Mouse (Mus musculus) forebrain, embryonic 14.5 days (tissue): ENCODE measurements around the gene Cpne4. TPM values are rescaled to one million over a fixed set of nuclear protein-coding genes. Genes with fewer than 3 reads are reported as not detected.

Experiments
- ATAC-seq: fragments of 200-750 bp; cut with Nextera tagmentation; 2 replicates; pipeline ENCODE4 v1.8.0; 2017; ENCODE audit warnings: mild to moderate bottlenecking, moderate library complexity
- DNase-seq: peaks from one replicate; pipeline ENCODE4 v3.0.0-alpha.2; 2015; ENCODE audit warnings: low spot score
- H3K27ac ChIP-seq: fragments of 300-500 bp; sonication (generic); 2 replicates; pipeline ENCODE4 v1.5.1; 2014; ENCODE audit warnings: low read depth, mild to moderate bottlenecking, control low read depth, low read length, moderate library complexity
- H3K27me3 ChIP-seq: fragments of 300-500 bp; sonication (generic); replicated peaks from 2 replicates; pipeline ENCODE4 v1.6.1; 2014; ENCODE audit warnings: low read length, control low read depth, mixed read lengths; ENCODE audit not compliant: control insufficient read depth, insufficient read depth
- H3K36me3 ChIP-seq: fragments of 300-500 bp; sonication (generic); 2 replicates; pipeline ENCODE4 v1.6.1; 2014; ENCODE audit warnings: low read length, control low read depth; ENCODE audit not compliant: control insufficient read depth, insufficient read depth
- H3K4me1 ChIP-seq: fragments of 300-500 bp; sonication (generic); 2 replicates; pipeline ENCODE4 v1.6.1; 2014; ENCODE audit warnings: antibody characterized with exemption, low read length, control low read depth; ENCODE audit not compliant: control insufficient read depth, insufficient read depth
- H3K4me2 ChIP-seq: fragments of 300-500 bp; sonication (generic); 2 replicates; pipeline ENCODE4 v1.6.1; 2014; ENCODE audit warnings: mild to moderate bottlenecking, control low read depth, low read length
- H3K4me3 ChIP-seq: fragments of 300-500 bp; sonication (generic); 2 replicates; pipeline ENCODE4 v1.5.1; 2014; ENCODE audit warnings: low read depth, low read length, control low read depth
- H3K9ac ChIP-seq: fragments of 300-500 bp; sonication (generic); 2 replicates; pipeline ENCODE4 v1.6.1; 2014; ENCODE audit warnings: mild to moderate bottlenecking, low read length, control low read depth, moderate library complexity
- H3K9me3 ChIP-seq: fragments of 300-500 bp; sonication (generic); replicated peaks from 2 replicates; pipeline ENCODE4 v1.6.1; 2016; ENCODE audit warnings: low read length, control low read depth, mixed read lengths; ENCODE audit not compliant: control insufficient read depth
- WGBS: fragments of 180-500 bp; shearing (Covaris S2); extraction: QIAGEN DNeasy Blood & Tissue Kit; methylation state at CpG from one replicate; pipeline ENCODE4 v1.1.7; 2014; 5-methylcytosine and 5-hydroxymethylcytosine counted together
- polyA plus RNA-seq: library from polyadenylated mRNA; unstranded; fragments of >200 nt; fragmentation: Nextera tagmentation; extraction: Ambion mirVana; gene quantifications from 2 replicates; pipeline ENCODE4 v1.2.1, GENCODE M21; 2014

Gene Cpne4
- polyA plus RNA-seq, 1 experiment from 2014 or later: 15.6 TPM

GRCm38 (mm10) chr9:104742661-104743380 lies 195.7 kb downstream of the Cpne4 start:
- no peak overlapping the region for H3K27ac ChIP-seq
- no peaks in the 10 kb centered on the region for H3K4me1 ChIP-seq
- no peak overlapping the region for H3K9ac ChIP-seq
- DNase-seq (no peak), ATAC-seq (no peak)
- no peaks in the 10 kb centered on the region for H3K36me3 ChIP-seq
- WGBS: 71% methylated on average over 14 of the region's 14 CpGs
- H3K27me3 ChIP-seq: no peaks in the 10 kb centered on the region
- no peak overlapping the region for H3K4me2 ChIP-seq
- no peak overlapping the region for H3K4me3 ChIP-seq
- H3K9me3 ChIP-seq: no peaks in the 10 kb centered on the region

- Histone ChIP-seq H3K9ac (no peak overlapping the region), H3K27me3 (no peaks in the 10 kb centered on the region), H3K36me3 (no peaks in the 10 kb centered on the region), H3K4me1 (no peaks in the 10 kb centered on the region), H3K4me3 (no peak overlapping the region), H3K27ac (no peak overlapping the region), H3K4me2 (no peak overlapping the region), H3K9me3 (no peaks in the 10 kb centered on the region)
- peak; percentile 58 for DNase-seq
- no peak for ATAC-seq
- WGBS: 74% methylated on average over 14 of the region's 14 CpGs
Observed at GRCm38 (mm10) chr9:104755519-104755918, 208.4 kb downstream of the Cpne4 start.

GRCm38 (mm10) chr9:104760031-104760430 lies 212.9 kb downstream of the Cpne4 start:
- WGBS: 88% methylated on average over 7 of the region's 7 CpGs
- H3K4me3 ChIP-seq: no peak overlapping the region
- no peak overlapping the region for H3K4me2 ChIP-seq
- H3K9me3 ChIP-seq: no peaks in the 10 kb centered on the region
- no peak overlapping the region for H3K27ac ChIP-seq
- H3K27me3 ChIP-seq: no peaks in the 10 kb centered on the region
- H3K9ac ChIP-seq: no peak overlapping the region
- no peak for DNase-seq
- H3K4me1 ChIP-seq: no peaks in the 10 kb centered on the region
- ATAC-seq: no peak
- H3K36me3 ChIP-seq: no peaks in the 10 kb centered on the region

- DNase-seq (peak; percentile 66), ATAC-seq (peak; percentile 73; the same call in 1 of the 2 replicates)
- no peaks in the 10 kb centered on the region for H3K27me3 ChIP-seq
- no peak overlapping the region for H3K4me3 ChIP-seq
- H3K9me3 ChIP-seq: no peaks in the 10 kb centered on the region
- no peak overlapping the region for H3K9ac ChIP-seq
- H3K4me2 ChIP-seq: no peak overlapping the region
- WGBS: 59% methylated on average over 7 of the region's 7 CpGs
- peaks cover 5% of the 10 kb centered on the region for H3K4me1 ChIP-seq
- H3K36me3 ChIP-seq: no peaks in the 10 kb centered on the region
- H3K27ac ChIP-seq: no peak overlapping the region
Observed at GRCm38 (mm10) chr9:104776198-104776815, 229.2 kb downstream of the Cpne4 start.

- DNase-seq (no peak), ATAC-seq (no peak)
- no peaks in the 10 kb centered on the region for H3K36me3 ChIP-seq
- no peaks in the 10 kb centered on the region for H3K9me3 ChIP-seq
- H3K9ac ChIP-seq: no peak overlapping the region
- no peaks in the 10 kb centered on the region for H3K27me3 ChIP-seq
- H3K4me3 ChIP-seq: no peak overlapping the region
- H3K4me2 ChIP-seq: no peak overlapping the region
- H3K4me1 ChIP-seq: peaks cover 5% of the 10 kb centered on the region
- 75% methylated on average over 3 of the region's 3 CpGs for WGBS
- H3K27ac ChIP-seq: 0 out of 2 replicates have a peak overlapping the region, but pooled peaks have one; percentile 22
Observed at GRCm38 (mm10) chr9:104777135-104777534, 230.0 kb downstream of the Cpne4 start.

GRCm38 (mm10) chr9:104777780-104778179 lies 230.7 kb downstream of the Cpne4 start:
- DNase-seq: no peak
- H3K9ac ChIP-seq: no peak overlapping the region
- H3K4me1 ChIP-seq: peaks cover 5% of the 10 kb centered on the region
- H3K4me2 ChIP-seq: no peak overlapping the region
- no peaks in the 10 kb centered on the region for H3K27me3 ChIP-seq
- no peak overlapping the region for H3K4me3 ChIP-seq
- ATAC-seq: no peak
- H3K36me3 ChIP-seq: no peaks in the 10 kb centered on the region
- no peak overlapping the region for H3K27ac ChIP-seq
- WGBS: 56% methylated on average over 5 of the region's 5 CpGs
- no peaks in the 10 kb centered on the region for H3K9me3 ChIP-seq

- 8% methylated on average over 2 of the region's 2 CpGs for WGBS
- DNase-seq (no peak), ATAC-seq (no peak)
- no peaks in the 10 kb centered on the region for H3K27me3 ChIP-seq
- no peaks in the 10 kb centered on the region for H3K36me3 ChIP-seq
- H3K9ac ChIP-seq: no peak overlapping the region
- no peak overlapping the region for H3K4me3 ChIP-seq
- H3K4me1 ChIP-seq: no peaks in the 10 kb centered on the region
- H3K27ac ChIP-seq: no peak overlapping the region
- H3K9me3 ChIP-seq: no peaks in the 10 kb centered on the region
- H3K4me2 ChIP-seq: no peak overlapping the region
Observed at GRCm38 (mm10) chr9:104796601-104797000, 249.5 kb downstream of the Cpne4 start.

GRCm38 (mm10) chr9:104804776-104805175 lies 257.7 kb downstream of the Cpne4 start:
- WGBS: 76% methylated on average over 4 of the region's 4 CpGs
- H3K27me3 ChIP-seq: no peaks in the 10 kb centered on the region

GRCm38 (mm10) chr9:104814681-104815080 lies 267.6 kb downstream of the Cpne4 start:
- no peak overlapping the region for H3K9ac ChIP-seq
- no peak overlapping the region for H3K4me3 ChIP-seq
- no peak overlapping the region for H3K27ac ChIP-seq
- H3K4me2 ChIP-seq: no peak overlapping the region
- H3K36me3 ChIP-seq: no peaks in the 10 kb centered on the region
- WGBS: 91% methylated on average over 2 of the region's 2 CpGs
- no peaks in the 10 kb centered on the region for H3K9me3 ChIP-seq
- ATAC-seq (no peak), DNase-seq (no peak)
- H3K27me3 ChIP-seq: no peaks in the 10 kb centered on the region
- H3K4me1 ChIP-seq: no peaks in the 10 kb centered on the region

More at GRCm38 (mm10) chr9:104804776-104805175, 257.7 kb downstream of the Cpne4 start:
- no peak overlapping the region for H3K9ac ChIP-seq
- no peaks in the 10 kb centered on the region for H3K9me3 ChIP-seq
- no peak for DNase-seq
- H3K36me3 ChIP-seq: no peaks in the 10 kb centered on the region
- no peaks in the 10 kb centered on the region for H3K4me1 ChIP-seq
- no peak overlapping the region for H3K4me2 ChIP-seq
- H3K4me3 ChIP-seq: no peak overlapping the region
- no peak overlapping the region for H3K27ac ChIP-seq
- no peak for ATAC-seq
